Mouse (Mus musculus): Measurements from ENCODE around the gene Nmrk1.

Gene Nmrk1

GRCm38 (mm10) chr19:18652592-18652991 lies 20.8 kb downstream of the Nmrk1 start:
- no peak for DNase-seq (ENCODE audit: low spot score in 2 of 2)

GRCm38 (mm10) chr19:18653058-18653457 lies 21.3 kb downstream of the Nmrk1 start:
- no peak for DNase-seq (ENCODE audit: low spot score in 2 of 2)

- no peak for DNase-seq (ENCODE audit: low spot score in 2 of 2)
Observed at GRCm38 (mm10) chr19:18654330-18654729, 22.6 kb downstream of the Nmrk1 start.

GRCm38 (mm10) chr19:18654984-18655383 lies 23.2 kb downstream of the Nmrk1 start:
- DNase-seq (ENCODE audit: low spot score in 2 of 2), result no peak

GRCm38 (mm10) chr19:18655999-18656398 lies 24.2 kb downstream of the Nmrk1 start:
- no peak for DNase-seq (ENCODE audit: low spot score in 2 of 2)

- no peak for DNase-seq (ENCODE audit: low spot score in 2 of 2)
Observed at GRCm38 (mm10) chr19:18658473-18658872, 26.7 kb downstream of the Nmrk1 start.

- no peak for DNase-seq (ENCODE audit: low spot score in 2 of 2)
Observed at GRCm38 (mm10) chr19:18659349-18659748, 27.6 kb downstream of the Nmrk1 start.

- no peak for DNase-seq (ENCODE audit: low spot score in 2 of 2)
Observed at GRCm38 (mm10) chr19:18660466-18660865, 28.7 kb downstream of the Nmrk1 start.

- no peak for DNase-seq (ENCODE audit: low spot score in 2 of 2)
Observed at GRCm38 (mm10) chr19:18661683-18662082, 29.9 kb downstream of the Nmrk1 start.

- DNase-seq (ENCODE audit: low spot score in 2 of 2), result no peak
Observed at GRCm38 (mm10) chr19:18663904-18664303, 32.2 kb downstream of the Nmrk1 start.

GRCm38 (mm10) chr19:18666966-18667365 lies 35.2 kb downstream of the Nmrk1 start:
- no peak for DNase-seq (ENCODE audit: low spot score in 2 of 2)

- DNase-seq (ENCODE audit: low spot score in 2 of 2), result no peak
Observed at GRCm38 (mm10) chr19:18669551-18669950, 37.8 kb downstream of the Nmrk1 start.

- DNase-seq (ENCODE audit: low spot score in 2 of 2), result peak; percentile 97 to 99
Observed at GRCm38 (mm10) chr19:18670608-18671007, 38.9 kb downstream of the Nmrk1 start, which contains the start of gene Carnmt1. TSS of gene Carnmt1 (plus strand) at chr19:18670764.

- DNase-seq (ENCODE audit: low spot score in 2 of 2), result peak; percentile 61 to 69
Observed at GRCm38 (mm10) chr19:18671056-18671741, 39.4 kb downstream of the Nmrk1 start.

GRCm38 (mm10) chr19:18672498-18672897 lies 40.7 kb downstream of the Nmrk1 start:
- DNase-seq (ENCODE audit: low spot score in 2 of 2), result no peak

- DNase-seq (ENCODE audit: low spot score in 2 of 2), result no peak
Observed at GRCm38 (mm10) chr19:18673116-18673515, 41.4 kb downstream of the Nmrk1 start.

- DNase-seq (ENCODE audit: low spot score in 2 of 2), result no peak
Observed at GRCm38 (mm10) chr19:18682142-18682541, 50.4 kb downstream of the Nmrk1 start.

- peak in 1 of 2 experiments; percentile 64 for DNase-seq (ENCODE audit: low spot score in 2 of 2)
Observed at GRCm38 (mm10) chr19:18687556-18687955, 55.8 kb downstream of the Nmrk1 start.

GRCm38 (mm10) chr19:18692176-18692575 lies 60.4 kb downstream of the Nmrk1 start:
- no peak for DNase-seq (ENCODE audit: low spot score in 2 of 2)

- peak in 1 of 2 experiments; percentile 19 for DNase-seq (ENCODE audit: low spot score in 2 of 2)
Observed at GRCm38 (mm10) chr19:18692768-18693167, 61.0 kb downstream of the Nmrk1 start.

GRCm38 (mm10) chr19:18695116-18695515 lies 63.4 kb downstream of the Nmrk1 start:
- DNase-seq (ENCODE audit: low spot score in 2 of 2), result no peak

- no peak for DNase-seq (ENCODE audit: low spot score in 2 of 2)
Observed at GRCm38 (mm10) chr19:18695552-18695951, 63.8 kb downstream of the Nmrk1 start.
